Mouse (Mus musculus): ENCODE measurements at regions not wholly inside any gene's neighbourhood (a gene's known extent, or its start where the extent isn't known, plus 50 kb on each side); places are given as distances from the start of the nearest gene placed in this dataset.
A peak's percentile ranks its signal among the peaks of the same experiment; 100 is the strongest.

- WGBS: 83% methylated on average over 3 of the region's 3 CpGs
- Histone ChIP-seq H3K4me3 (replicated peaks; ENCODE audit: extremely low read depth, low read depth, low read length) (no peak overlapping the region), H3K4me1 (ENCODE audit: control insufficient read depth, insufficient read depth, low read length) (peaks cover 13% of the 10 kb centered on the region)
- TF ChIP-seq POLR2A (IDR thresholded peaks at IDR 0.05; ENCODE audit: borderline replicate concordance, extremely low read depth, low read depth, low read length) (no peak), CTCF (IDR thresholded peaks at IDR 0.05; ENCODE audit: insufficient read depth, low read length) (no peak)
- no peak for DNase-seq
Measured at GRCm38 (mm10) chr6:31168730-31169129, 209.9 kb upstream of the Klf14 start.

GRCm38 (mm10) chr6:31169343-31169742 is 210.5 kb upstream of the Klf14 start:
- no peak for DNase-seq
- 60% methylated on average over 9 of the region's 9 CpGs for WGBS
- TF ChIP-seq POLR2A (IDR thresholded peaks at IDR 0.05; ENCODE audit: borderline replicate concordance, extremely low read depth, low read depth, low read length): no peak
- TF ChIP-seq CTCF (IDR thresholded peaks at IDR 0.05; ENCODE audit: insufficient read depth, low read length): no peak
- H3K4me3 ChIP-seq (replicated peaks; ENCODE audit: extremely low read depth, low read depth, low read length): no peak overlapping the region
- H3K4me1 ChIP-seq (ENCODE audit: control insufficient read depth, insufficient read depth, low read length): peaks cover 13% of the 10 kb centered on the region

GRCm38 (mm10) chr6:31169868-31170600 is 211.2 kb upstream of the Klf14 start:
- peaks cover 13% of the 10 kb centered on the region for H3K4me1 ChIP-seq (ENCODE audit: control insufficient read depth, insufficient read depth, low read length)
- DNase-seq: no peak
- 46% methylated on average over 9 of the region's 9 CpGs for WGBS

GRCm38 (mm10) chr6:31171831-31172569 is 213.1 kb upstream of the Klf14 start:
- TF ChIP-seq CTCF (IDR thresholded peaks at IDR 0.05; ENCODE audit: insufficient read depth, low read length): no peak
- TF ChIP-seq POLR2A (IDR thresholded peaks at IDR 0.05; ENCODE audit: borderline replicate concordance, extremely low read depth, low read depth, low read length): no peak
- WGBS: 66% methylated on average over 10 of the region's 10 CpGs
- no peak for DNase-seq
- peaks cover 15% of the 10 kb centered on the region for H3K4me1 ChIP-seq (ENCODE audit: control insufficient read depth, insufficient read depth, low read length)
- H3K4me3 ChIP-seq (replicated peaks; ENCODE audit: extremely low read depth, low read depth, low read length): no peak overlapping the region

More at GRCm38 (mm10) chr6:31169868-31170600, 211.2 kb upstream of the Klf14 start:
- no peak for TF ChIP-seq POLR2A (IDR thresholded peaks at IDR 0.05; ENCODE audit: borderline replicate concordance, extremely low read depth, low read depth, low read length)
- TF ChIP-seq CTCF (IDR thresholded peaks at IDR 0.05; ENCODE audit: insufficient read depth, low read length): no peak
- no peak overlapping the region for H3K4me3 ChIP-seq (replicated peaks; ENCODE audit: extremely low read depth, low read depth, low read length)

- DNase-seq: no peak
- WGBS: 58% methylated on average over 6 of the region's 6 CpGs
- Histone ChIP-seq H3K4me3 (replicated peaks; ENCODE audit: extremely low read depth, low read depth, low read length) (no peak overlapping the region), H3K4me1 (ENCODE audit: control insufficient read depth, insufficient read depth, low read length) (peaks cover 24% of the 10 kb centered on the region)
- no peak for TF ChIP-seq POLR2A (IDR thresholded peaks at IDR 0.05; ENCODE audit: borderline replicate concordance, extremely low read depth, low read depth, low read length)
- TF ChIP-seq CTCF (IDR thresholded peaks at IDR 0.05; ENCODE audit: insufficient read depth, low read length): no peak
Measured at GRCm38 (mm10) chr6:31175769-31176168, 216.9 kb upstream of the Klf14 start.

- Histone ChIP-seq H3K4me1 (ENCODE audit: control insufficient read depth, insufficient read depth, low read length) (peaks cover 24% of the 10 kb centered on the region), H3K4me3 (replicated peaks; ENCODE audit: extremely low read depth, low read depth, low read length) (no peak overlapping the region)
- no peak for DNase-seq
- TF ChIP-seq CTCF (IDR thresholded peaks at IDR 0.05; ENCODE audit: insufficient read depth, low read length): peak; percentile 58
- no peak for TF ChIP-seq POLR2A (IDR thresholded peaks at IDR 0.05; ENCODE audit: borderline replicate concordance, extremely low read depth, low read depth, low read length)
- WGBS: 51% methylated on average over 8 of the region's 8 CpGs
Measured at GRCm38 (mm10) chr6:31176368-31176767, 217.5 kb upstream of the Klf14 start.

GRCm38 (mm10) chr6:31176831-31177230 is 218.0 kb upstream of the Klf14 start:
- TF ChIP-seq CTCF (IDR thresholded peaks at IDR 0.05; ENCODE audit: insufficient read depth, low read length): no peak
- no peak for TF ChIP-seq POLR2A (IDR thresholded peaks at IDR 0.05; ENCODE audit: borderline replicate concordance, extremely low read depth, low read depth, low read length)
- DNase-seq: no peak
- Histone ChIP-seq H3K4me3 (replicated peaks; ENCODE audit: extremely low read depth, low read depth, low read length) (no peak overlapping the region), H3K4me1 (ENCODE audit: control insufficient read depth, insufficient read depth, low read length) (peaks cover 19% of the 10 kb centered on the region)
- 85% methylated on average over 1 of the region's 1 CpGs for WGBS

- whole genome bisulfite sequencing: 71% methylated on average over 8 of the region's 8 CpGs
Measured at GRCm38 (mm10) chr6:31178201-31178880, 219.5 kb upstream of the Klf14 start.

GRCm38 (mm10) chr6:31182284-31182683 is 216.3 kb upstream of the Mkln1 start:
- TF ChIP-seq CTCF (IDR thresholded peaks at IDR 0.05; ENCODE audit: insufficient read depth, low read length) (no peak), POLR2A (IDR thresholded peaks at IDR 0.05; ENCODE audit: borderline replicate concordance, extremely low read depth, low read depth, low read length) (no peak)
- WGBS: 85% methylated on average over 6 of the region's 6 CpGs
- Histone ChIP-seq H3K4me1 (ENCODE audit: control insufficient read depth, insufficient read depth, low read length) (peaks cover 31% of the 10 kb centered on the region), H3K4me3 (replicated peaks; ENCODE audit: extremely low read depth, low read depth, low read length) (no peak overlapping the region)
- DNase-seq: no peak

More at GRCm38 (mm10) chr6:31178201-31178880, 219.5 kb upstream of the Klf14 start:
- Histone ChIP-seq H3K4me3 (replicated peaks; ENCODE audit: extremely low read depth, low read depth, low read length) (no peak overlapping the region), H3K4me1 (ENCODE audit: control insufficient read depth, insufficient read depth, low read length) (peaks cover 22% of the 10 kb centered on the region)
- DNase-seq: no peak
- no peak for TF ChIP-seq CTCF (IDR thresholded peaks at IDR 0.05; ENCODE audit: insufficient read depth, low read length)
- TF ChIP-seq POLR2A (IDR thresholded peaks at IDR 0.05; ENCODE audit: borderline replicate concordance, extremely low read depth, low read depth, low read length): no peak

All from lung, adult 2 months (tissue).